Mouse (Mus musculus): ENCODE data around the gene Stac. TPM values are rescaled to one million over a fixed set of nuclear protein-coding genes. Genes with fewer than 3 reads are reported as not detected.

Stac gene
- total RNA-seq (2014; rRNA removed) (9.8 and 13.8 TPM in 2 replicates), polyA plus RNA-seq (2015; fragmentation: Nextera tagmentation; extraction: Ambion mirVana) (9.3 and 10.0 TPM in 2 replicates)

DNA sequence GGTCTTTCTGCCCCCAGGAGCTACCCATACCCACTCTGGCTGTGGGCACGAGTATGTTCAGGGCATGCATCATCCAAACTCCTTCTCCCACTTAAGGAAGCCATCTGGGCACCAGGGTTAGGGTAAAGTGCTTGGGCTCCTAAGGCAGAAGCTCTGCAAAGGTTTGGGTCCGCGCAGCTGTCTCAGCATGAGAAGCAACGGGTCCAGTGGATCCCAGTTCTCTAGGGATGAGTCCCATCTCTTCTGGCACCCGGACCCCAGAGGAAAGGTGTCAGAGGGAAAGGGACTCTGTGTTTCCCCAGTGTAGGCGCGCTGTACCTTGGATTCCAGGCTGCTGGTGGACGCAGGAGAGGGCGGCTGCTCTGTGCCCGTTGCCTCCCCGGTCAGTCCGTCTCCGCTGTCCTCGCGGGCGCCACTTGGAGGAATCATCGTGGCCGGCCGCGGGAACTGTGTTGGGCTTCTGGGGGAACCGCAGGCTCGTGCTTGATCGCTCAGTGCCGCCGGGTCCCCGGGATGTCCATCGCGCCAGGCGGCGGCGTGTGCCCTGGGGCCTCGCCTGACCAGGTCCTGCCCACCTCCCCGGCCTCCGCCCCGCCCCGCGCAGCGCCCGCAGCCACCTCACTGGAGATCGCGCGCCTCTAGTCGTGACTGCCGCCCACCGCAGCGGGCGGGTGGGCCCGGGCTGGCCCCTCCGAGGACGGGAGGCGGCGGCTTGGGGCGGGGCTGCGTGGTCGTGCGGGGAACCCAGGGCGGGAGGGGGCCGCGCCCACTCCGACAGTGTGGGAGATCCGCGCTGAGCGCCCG lies at the start of gene Stac:
Gene Stac, minus strand, starts transcription at position 669 of the 804 bp plus-strand sequence.
- DNase-seq (ENCODE audit: low spot score), result peak; percentile 51
- Histone ChIP-seq H3K27ac (ENCODE audit: low read depth, low read length) (no peak within 1 kb of the TSS), H3K4me1 (ENCODE audit: insufficient read depth, low read length) (peaks cover 4% of the 10 kb centered on the region; the same call in 1 of the 2 replicates), H3K9ac (replicated peaks; ENCODE audit: low read length, poor library complexity, severe bottlenecking) (peak within 1 kb of the TSS; percentile 71), H3K4me3 (ENCODE audit: low read depth, low read length) (peak within 1 kb of the TSS; percentile 60), H3K36me3 (ENCODE audit: insufficient read depth, low read length) (no peaks in the 10 kb centered on the region), H3K9me3 (ENCODE audit: low read length) (no peaks in the 10 kb centered on the region), H3K4me2 (ENCODE audit: low read depth, low read length, poor library complexity, severe bottlenecking) (peak within 1 kb of the TSS; percentile 92), H3K27me3 (ENCODE audit: insufficient read depth, low read length) (no peaks in the 10 kb centered on the region)
- 3% methylated on average over 55 of the region's 64 CpGs for WGBS
- TF ChIP-seq CTCF (IDR thresholded peaks at IDR 0.05), result no peak
- peak; percentile 56; the same call in 1 of the 2 replicates for ATAC-seq (ENCODE audit: low FRiP score)

- Histone ChIP-seq H3K27ac (ENCODE audit: low read depth, low read length) (no peak overlapping the region), H3K36me3 (ENCODE audit: insufficient read depth, low read length) (no peaks in the 10 kb centered on the region), H3K4me1 (ENCODE audit: insufficient read depth, low read length) (no peaks in the 10 kb centered on the region), H3K9ac (replicated peaks; ENCODE audit: low read length, poor library complexity, severe bottlenecking) (no peak overlapping the region), H3K27me3 (ENCODE audit: insufficient read depth, low read length) (no peaks in the 10 kb centered on the region), H3K4me2 (ENCODE audit: low read depth, low read length, poor library complexity, severe bottlenecking) (no peak overlapping the region), H3K4me3 (ENCODE audit: low read depth, low read length) (no peak overlapping the region), H3K9me3 (ENCODE audit: low read length) (no peaks in the 10 kb centered on the region)
- DNase-seq (ENCODE audit: low spot score), result peak; percentile 57
- WGBS, result 73% methylated on average over 10 of the region's 10 CpGs
- TF ChIP-seq CTCF (IDR thresholded peaks at IDR 0.05), result no peak
- no peak for ATAC-seq (ENCODE audit: low FRiP score)
Measured at GRCm38 (mm10) chr9:111739431-111740245, 49.5 kb upstream of the Stac start.

- H3K27me3 ChIP-seq (ENCODE audit: insufficient read depth, low read length), result no peaks in the 10 kb centered on the region
- no peak overlapping the region for H3K9ac ChIP-seq (replicated peaks; ENCODE audit: low read length, poor library complexity, severe bottlenecking)
- DNase-seq (ENCODE audit: low spot score) (no peak), ATAC-seq (ENCODE audit: low FRiP score) (no peak)
- H3K27ac ChIP-seq (ENCODE audit: low read depth, low read length), result no peak overlapping the region
- 65% methylated on average over 3 of the region's 3 CpGs for WGBS
- no peaks in the 10 kb centered on the region for H3K36me3 ChIP-seq (ENCODE audit: insufficient read depth, low read length)
- H3K4me3 ChIP-seq (ENCODE audit: low read depth, low read length), result no peak overlapping the region
- H3K9me3 ChIP-seq (ENCODE audit: low read length), result no peaks in the 10 kb centered on the region
- H3K4me2 ChIP-seq (ENCODE audit: low read depth, low read length, poor library complexity, severe bottlenecking), result no peak overlapping the region
- TF ChIP-seq CTCF (IDR thresholded peaks at IDR 0.05), result no peak
- H3K4me1 ChIP-seq (ENCODE audit: insufficient read depth, low read length), result no peaks in the 10 kb centered on the region
Measured at GRCm38 (mm10) chr9:111739026-111739425, 48.9 kb upstream of the Stac start.

DNA sequence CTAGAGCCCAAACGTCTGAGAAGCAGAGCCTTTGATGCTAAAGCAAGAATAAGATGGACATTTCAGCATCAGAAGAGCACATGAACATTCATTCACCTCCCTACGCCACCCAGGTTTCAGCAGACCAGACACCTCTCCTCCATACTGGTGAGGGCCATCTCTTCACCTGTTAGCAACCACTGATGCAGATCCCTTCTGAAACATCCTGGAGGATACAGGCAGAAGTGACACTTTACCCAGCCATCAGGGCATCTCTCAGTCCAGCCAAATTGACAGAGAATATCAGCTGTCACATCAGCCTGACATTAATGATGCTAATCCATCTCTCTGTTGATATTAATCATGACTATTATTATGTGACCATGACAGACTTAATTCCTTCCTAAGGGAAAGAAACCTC lies 47.6 kb upstream of the Stac start:
- Histone ChIP-seq H3K9me3 (ENCODE audit: low read length) (no peaks in the 10 kb centered on the region), H3K27me3 (ENCODE audit: insufficient read depth, low read length) (no peaks in the 10 kb centered on the region), H3K27ac (ENCODE audit: low read depth, low read length) (no peak overlapping the region), H3K4me1 (ENCODE audit: insufficient read depth, low read length) (no peaks in the 10 kb centered on the region), H3K4me2 (ENCODE audit: low read depth, low read length, poor library complexity, severe bottlenecking) (no peak overlapping the region), H3K4me3 (ENCODE audit: low read depth, low read length) (no peak overlapping the region), H3K9ac (replicated peaks; ENCODE audit: low read length, poor library complexity, severe bottlenecking) (no peak overlapping the region), H3K36me3 (ENCODE audit: insufficient read depth, low read length) (no peaks in the 10 kb centered on the region)
- TF ChIP-seq CTCF (IDR thresholded peaks at IDR 0.05), result no peak
- no peak for ATAC-seq (ENCODE audit: low FRiP score)
- no peak for DNase-seq (ENCODE audit: low spot score)
- 90% methylated on average over 2 of the region's 2 CpGs for WGBS

DNA sequence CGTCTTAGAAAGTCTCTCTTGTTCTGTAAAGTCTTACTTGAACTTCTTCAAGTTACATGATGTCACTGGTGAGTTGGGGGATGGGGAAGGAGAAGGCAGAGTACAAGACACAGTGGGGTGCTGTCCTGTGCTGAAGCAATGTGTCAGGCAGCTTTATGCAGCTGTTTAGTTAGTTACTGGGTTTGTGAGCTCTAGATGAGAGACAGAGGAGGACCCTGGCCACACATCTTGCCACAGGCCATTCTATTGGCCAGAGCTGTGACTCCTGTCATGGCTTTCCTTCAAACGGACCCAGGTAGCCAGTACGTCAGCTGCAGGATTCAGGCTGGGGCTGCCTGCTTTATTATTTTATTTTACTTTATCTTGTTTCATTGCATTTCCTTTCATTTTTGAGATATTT lies 45.8 kb upstream of the Stac start:
- 71% methylated on average over 3 of the region's 3 CpGs for whole genome bisulfite sequencing
- no peak for DNase-seq (ENCODE audit: low spot score)
- Histone ChIP-seq H3K27ac (ENCODE audit: low read depth, low read length) (no peak overlapping the region), H3K4me2 (ENCODE audit: low read depth, low read length, poor library complexity, severe bottlenecking) (no peak overlapping the region), H3K36me3 (ENCODE audit: insufficient read depth, low read length) (no peaks in the 10 kb centered on the region), H3K27me3 (ENCODE audit: insufficient read depth, low read length) (no peaks in the 10 kb centered on the region), H3K9me3 (ENCODE audit: low read length) (no peaks in the 10 kb centered on the region), H3K9ac (replicated peaks; ENCODE audit: low read length, poor library complexity, severe bottlenecking) (no peak overlapping the region), H3K4me3 (ENCODE audit: low read depth, low read length) (no peak overlapping the region), H3K4me1 (ENCODE audit: insufficient read depth, low read length) (no peaks in the 10 kb centered on the region)
- no peak for TF ChIP-seq CTCF (IDR thresholded peaks at IDR 0.05)
- ATAC-seq (ENCODE audit: low FRiP score), result no peak
